Mouse (Mus musculus): ENCODE results near the gene Ncoa4. TPM values are rescaled to one million over a fixed set of nuclear protein-coding genes. Genes with fewer than 3 reads are reported as not detected.
"Not testable (repeated sequence)": the region's sequence is repeated elsewhere in the genome, so short reads cannot be mapped to it uniquely, and the experiment has no call there.

Ncoa4 gene
- total RNA-seq, 2 experiments from 2014 or later, result 211 to 232 TPM

GRCm38 (mm10) chr14:32191926-32192325, 32.3 kb downstream of the Ncoa4 start:
- ATAC-seq (replicated peaks; ENCODE audit: poor library complexity, severe bottlenecking), result no peak

GRCm38 (mm10) chr14:32192437-32192836, 32.8 kb downstream of the Ncoa4 start:
- peak; percentile 78 for ATAC-seq (replicated peaks; ENCODE audit: poor library complexity, severe bottlenecking)

GRCm38 (mm10) chr14:32193557-32193956, 33.9 kb downstream of the Ncoa4 start:
- ATAC-seq (replicated peaks; ENCODE audit: poor library complexity, severe bottlenecking), result not testable (repeated sequence)

- ATAC-seq (replicated peaks; ENCODE audit: poor library complexity, severe bottlenecking), result peak; percentile 34
Measured at GRCm38 (mm10) chr14:32201354-32201753, 41.7 kb downstream of the Ncoa4 start.

GRCm38 (mm10) chr14:32201791-32202451, 42.3 kb downstream of the Ncoa4 start, which contains the start of the genes Timm23 and Parg:
Gene Timm23, minus strand, starts transcription at chr14:32201898.
Gene Parg, plus strand, starts transcription at chr14:32201949.
- ATAC-seq (replicated peaks; ENCODE audit: poor library complexity, severe bottlenecking), result peak; percentile 97

- ATAC-seq (replicated peaks; ENCODE audit: poor library complexity, severe bottlenecking), result no peak
Measured at GRCm38 (mm10) chr14:32226601-32227000, 66.9 kb downstream of the Ncoa4 start.

GRCm38 (mm10) chr14:32228996-32229395, 69.3 kb downstream of the Ncoa4 start:
- no peak for ATAC-seq (replicated peaks; ENCODE audit: poor library complexity, severe bottlenecking)

Other genes with a start within 250 kb of the Ncoa4 start
- gene Galnt15, start 130.9 kb upstream of the Ncoa4 start, total RNA-seq (2014; fragmentation: Nextera tagmentation), result not detected in 2 replicates
- not detected in 2 replicates for gene Galnt15, start 130.9 kb upstream of the Ncoa4 start, total RNA-seq (2017)
- gene Oxnad1, start 74.5 kb upstream of the Ncoa4 start, total RNA-seq (2014; fragmentation: Nextera tagmentation), result 17.0 and 18.5 TPM in 2 replicates
- gene Oxnad1, start 74.5 kb upstream of the Ncoa4 start, total RNA-seq (2017), result 25.4 and 33.8 TPM in 2 replicates
- gene Dph3, start 74.1 kb upstream of the Ncoa4 start, total RNA-seq (2014; fragmentation: Nextera tagmentation), result 80.2 and 102 TPM in 2 replicates
- gene Dph3, start 74.1 kb upstream of the Ncoa4 start, total RNA-seq (2017), result 64.0 and 91.6 TPM in 2 replicates
- gene Msmb, start 17.8 kb upstream of the Ncoa4 start, total RNA-seq (2014; fragmentation: Nextera tagmentation), result not detected in 2 replicates
- not detected in 2 replicates for gene Msmb, start 17.8 kb upstream of the Ncoa4 start, total RNA-seq (2017)
- gene Timm23, start 42.0 kb downstream of the Ncoa4 start, total RNA-seq (2014; fragmentation: Nextera tagmentation), result 177 and 202 TPM in 2 replicates
- 156 and 165 TPM in 2 replicates for gene Timm23, start 42.0 kb downstream of the Ncoa4 start, total RNA-seq (2017)
- 27.6 and 29.2 TPM in 2 replicates for gene Parg, start 42.1 kb downstream of the Ncoa4 start, total RNA-seq (2014; fragmentation: Nextera tagmentation)
- 117 and 145 TPM in 2 replicates for gene Parg, start 42.1 kb downstream of the Ncoa4 start, total RNA-seq (2017)
- not detected in 2 replicates for gene Ogdhl, start 162.2 kb downstream of the Ncoa4 start, total RNA-seq (2014; fragmentation: Nextera tagmentation)
- 0.22 TPM in 1 of 2 replicates, not detected in the other for gene Ogdhl, start 162.2 kb downstream of the Ncoa4 start, total RNA-seq (2017)
- gene 1700024G13Rik, start 228.5 kb downstream of the Ncoa4 start, total RNA-seq (2014; fragmentation: Nextera tagmentation), result not detected in 2 replicates
- not detected in 2 replicates for gene 1700024G13Rik, start 228.5 kb downstream of the Ncoa4 start, total RNA-seq (2017)